Mouse (Mus musculus) kidney, embryonic 16.5 days (tissue): ENCODE measurements around the gene Apeh. TPM values are rescaled to one million over a fixed set of nuclear protein-coding genes. Genes with fewer than 3 reads are reported as not detected.

Experiments used
- ATAC-seq: fragments of 200-750 bp; cut with Nextera tagmentation; 2 replicates; pipeline ENCODE4 v1.8.0; 2017; ENCODE audit warnings: moderate TSS enrichment; ENCODE audit not compliant: low FRiP score, low TSS enrichment
- H3K27ac ChIP-seq: fragments of 300-500 bp; sonication (generic); 2 replicates; pipeline ENCODE4 v1.5.1; 2014; ENCODE audit warnings: low read length
- H3K27me3 ChIP-seq: fragments of 300-500 bp; sonication (generic); 2 replicates; pipeline ENCODE4 v1.6.1; 2014; ENCODE audit warnings: low read length, control low read depth, mixed read lengths; ENCODE audit not compliant: insufficient read depth
- H3K36me3 ChIP-seq: fragments of 300-500 bp; sonication (generic); 2 replicates; pipeline ENCODE4 v1.6.1; 2014; ENCODE audit warnings: low read length, control low read depth, mixed read lengths; ENCODE audit not compliant: insufficient read depth
- H3K4me1 ChIP-seq: fragments of 300-500 bp; sonication (generic); 2 replicates; pipeline ENCODE4 v1.6.1; 2014; ENCODE audit warnings: low read length, control low read depth, mixed read lengths; ENCODE audit not compliant: insufficient read depth
- H3K4me2 ChIP-seq: fragments of 300-500 bp; sonication (generic); replicated peaks from 2 replicates; pipeline ENCODE4 v1.6.1; 2014; ENCODE audit warnings: low read depth, low read length
- H3K4me3 ChIP-seq: fragments of 300-500 bp; sonication (generic); 2 replicates; pipeline ENCODE4 v1.5.1; 2014; ENCODE audit warnings: mild to moderate bottlenecking, low read length
- H3K9ac ChIP-seq: fragments of 300-500 bp; sonication (generic); replicated peaks from 2 replicates; pipeline ENCODE4 v1.6.1; 2014; ENCODE audit warnings: low read length
- H3K9me3 ChIP-seq: fragments of 300-500 bp; sonication (generic); 2 replicates; pipeline ENCODE4 v1.6.1; 2016; ENCODE audit warnings: low read length, control low read depth
- WGBS: fragments of 180-500 bp; shearing (Covaris S2); extraction: QIAGEN DNeasy Blood & Tissue Kit; methylation state at CpG from one replicate; pipeline ENCODE4 v1.1.7; 2014; 5-methylcytosine and 5-hydroxymethylcytosine counted together
- polyA plus RNA-seq: library from polyadenylated mRNA; unstranded; fragments of >200 nt; fragmentation: Nextera tagmentation; extraction: Ambion mirVana; gene quantifications from 2 replicates; pipeline ENCODE4 v1.2.1, GENCODE M21; 2015

The Apeh gene
- polyA plus RNA-seq, 1 experiment from 2014 or later: 93.0 TPM

DNA sequence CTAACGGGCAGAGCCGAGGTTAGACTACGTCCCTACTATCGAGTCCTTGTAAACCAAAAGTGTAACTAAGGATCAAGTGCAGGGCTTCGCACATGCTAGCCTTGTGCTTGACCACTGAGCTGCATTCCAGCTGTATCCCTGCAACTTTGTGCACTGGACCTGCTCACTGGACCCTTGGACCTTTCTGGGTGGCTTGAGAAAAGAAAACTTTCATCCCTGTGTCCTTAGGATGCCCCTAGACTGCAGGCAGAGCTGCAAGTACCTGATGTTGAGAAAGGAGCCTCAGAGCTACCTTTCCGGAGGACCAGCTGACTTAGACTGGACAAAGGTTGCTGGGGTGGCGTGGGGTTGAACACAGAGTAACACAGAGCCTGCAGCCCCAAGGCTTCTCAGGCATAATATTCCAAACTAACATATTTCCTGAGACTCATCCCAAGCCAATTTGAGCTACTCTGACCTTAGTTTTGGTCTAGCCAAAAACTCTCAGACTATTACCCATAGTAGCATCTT is 3.7 kb downstream of the Apeh start:
- Histone ChIP-seq H3K4me1 (peaks cover 13% of the 10 kb centered on the region), H3K4me3 (no peak overlapping the region), H3K27me3 (no peaks in the 10 kb centered on the region), H3K36me3 (peaks cover 57% of the 10 kb centered on the region), H3K9ac (no peak overlapping the region), H3K27ac (no peak overlapping the region), H3K4me2 (no peak overlapping the region), H3K9me3 (no peaks in the 10 kb centered on the region)
- 92% methylated on average over 7 of the region's 7 CpGs for WGBS
- ATAC-seq: no peak

GRCm38 (mm10) chr9:108085261-108085660 is 9.1 kb downstream of the Apeh start:
- no peaks in the 10 kb centered on the region for H3K9me3 ChIP-seq
- H3K27me3 ChIP-seq: peaks cover 26% of the 10 kb centered on the region
- ATAC-seq: no peak
- peaks cover 47% of the 10 kb centered on the region for H3K36me3 ChIP-seq
- H3K4me2 ChIP-seq: no peak overlapping the region
- no peak overlapping the region for H3K27ac ChIP-seq
- H3K4me3 ChIP-seq: no peak overlapping the region
- H3K9ac ChIP-seq: no peak overlapping the region
- 91% methylated on average over 4 of the region's 4 CpGs for WGBS
- H3K4me1 ChIP-seq: peaks cover 4% of the 10 kb centered on the region; the same call in 1 of the 2 replicates

GRCm38 (mm10) chr9:108083561-108083960 is 10.8 kb downstream of the Apeh start:
- Histone ChIP-seq H3K27me3 (peaks cover 26% of the 10 kb centered on the region), H3K9ac (no peak overlapping the region), H3K4me3 (no peak overlapping the region), H3K4me1 (peaks cover 8% of the 10 kb centered on the region), H3K4me2 (no peak overlapping the region), H3K27ac (no peak overlapping the region), H3K9me3 (no peaks in the 10 kb centered on the region), H3K36me3 (peaks cover 35% of the 10 kb centered on the region)
- 80% methylated on average over 6 of the region's 6 CpGs for WGBS
- no peak for ATAC-seq

DNA sequence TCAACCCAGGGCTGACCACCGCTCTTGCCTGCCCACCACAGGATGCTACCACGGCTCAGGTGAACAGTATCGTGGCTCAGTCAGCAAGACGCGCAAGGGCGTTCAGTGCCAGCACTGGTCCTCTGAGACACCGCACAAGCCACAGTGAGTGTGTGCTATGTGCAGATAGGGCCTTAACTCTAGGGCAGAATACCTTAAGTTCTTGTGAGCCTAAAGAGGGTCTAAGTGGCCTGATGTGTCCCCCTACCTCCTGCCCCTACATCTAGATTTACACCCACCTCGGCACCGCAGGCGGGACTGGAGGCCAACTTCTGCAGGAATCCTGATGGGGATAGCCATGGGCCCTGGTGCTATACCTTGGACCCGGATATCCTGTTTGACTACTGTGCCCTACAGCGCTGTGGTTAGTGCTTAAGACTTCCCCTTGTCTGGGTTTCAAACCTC is 11.4 kb downstream of the Apeh start, which contains the start of gene Rnf123:
Gene Rnf123, minus strand, starts transcription at position 359 of the 444 bp plus-strand sequence.
- H3K27me3 ChIP-seq: peaks cover 26% of the 10 kb centered on the region
- peaks cover 14% of the 10 kb centered on the region for H3K4me1 ChIP-seq
- peak within 1 kb of the TSS; percentile 47 for H3K4me2 ChIP-seq
- H3K36me3 ChIP-seq: peaks cover 30% of the 10 kb centered on the region
- no peaks in the 10 kb centered on the region for H3K9me3 ChIP-seq
- peak within 1 kb of the TSS; percentile 23 for H3K4me3 ChIP-seq
- 31% methylated on average over 12 of the region's 12 CpGs for WGBS
- peak within 1 kb of the TSS; percentile 49 for H3K9ac ChIP-seq
- no peak within 1 kb of the TSS for H3K27ac ChIP-seq
- ATAC-seq: no peak

- H3K27me3 ChIP-seq: peaks cover 26% of the 10 kb centered on the region
- ATAC-seq: no peak
- peak overlapping the region; percentile 47 for H3K4me2 ChIP-seq
- no peak overlapping the region for H3K27ac ChIP-seq
- H3K9me3 ChIP-seq: no peaks in the 10 kb centered on the region
- peaks cover 26% of the 10 kb centered on the region for H3K36me3 ChIP-seq
- peaks cover 16% of the 10 kb centered on the region for H3K4me1 ChIP-seq
- peak overlapping the region; percentile 23 for H3K4me3 ChIP-seq
- H3K9ac ChIP-seq: peak overlapping the region; percentile 49
- 5% methylated on average over 19 of the region's 19 CpGs for WGBS
These were observed 11.9 kb downstream of the Apeh start for GRCm38 (mm10) chr9:108082549-108082948.

DNA sequence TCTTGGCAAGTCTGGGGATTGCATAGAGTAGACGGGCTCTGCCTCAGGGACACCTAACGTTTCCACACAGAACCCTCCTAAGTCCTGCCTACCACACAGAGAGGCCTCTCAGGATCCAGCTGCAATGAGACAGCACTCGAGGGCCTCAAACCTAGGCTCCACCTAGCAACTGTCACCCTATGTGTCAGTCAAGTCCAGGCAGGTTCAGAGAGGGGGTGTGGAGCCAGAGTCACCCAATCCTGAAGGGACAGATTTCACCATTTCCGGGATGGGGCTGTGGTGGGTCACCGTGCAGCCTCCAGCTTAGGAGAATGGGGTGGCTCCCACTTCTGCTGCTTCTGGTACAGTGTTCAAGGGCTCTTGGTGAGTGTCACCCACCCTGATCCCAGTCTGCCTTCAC is 14.2 kb downstream of the Apeh start, which contains the start of gene Mst1:
Gene Mst1, plus strand, starts transcription at position 269 of the 400 bp plus-strand sequence.
- Histone ChIP-seq H3K9ac (peak within 1 kb of the TSS; percentile 90), H3K4me3 (peak within 1 kb of the TSS; percentile 78), H3K36me3 (peaks cover 6% of the 10 kb centered on the region), H3K27me3 (peaks cover 26% of the 10 kb centered on the region), H3K9me3 (no peaks in the 10 kb centered on the region), H3K4me1 (peaks cover 16% of the 10 kb centered on the region), H3K27ac (no peak within 1 kb of the TSS), H3K4me2 (peak within 1 kb of the TSS; percentile 78)
- ATAC-seq: no peak
- 82% methylated on average over 5 of the region's 5 CpGs for WGBS

GRCm38 (mm10) chr9:108073141-108073930 is 21.1 kb downstream of the Apeh start:
- Histone ChIP-seq H3K9ac (0 out of 2 replicates have a peak overlapping the region, but pooled peaks have one; percentile 4), H3K27me3 (no peaks in the 10 kb centered on the region), H3K27ac (no peak overlapping the region), H3K9me3 (no peaks in the 10 kb centered on the region), H3K4me1 (peaks cover 5% of the 10 kb centered on the region), H3K4me3 (no peak overlapping the region), H3K4me2 (no peak overlapping the region), H3K36me3 (peaks cover 14% of the 10 kb centered on the region)
- ATAC-seq: no peak
- WGBS: 49% methylated on average over 7 of the region's 7 CpGs

- H3K27me3 ChIP-seq: no peaks in the 10 kb centered on the region
- no peak overlapping the region for H3K27ac ChIP-seq
- 74% methylated on average over 9 of the region's 9 CpGs for WGBS
- ATAC-seq: no peak
- peaks cover 14% of the 10 kb centered on the region for H3K36me3 ChIP-seq
- no peaks in the 10 kb centered on the region for H3K4me1 ChIP-seq
- H3K4me3 ChIP-seq: no peak overlapping the region
- no peak overlapping the region for H3K9ac ChIP-seq
- no peak overlapping the region for H3K4me2 ChIP-seq
- no peaks in the 10 kb centered on the region for H3K9me3 ChIP-seq
These were observed 21.9 kb downstream of the Apeh start for GRCm38 (mm10) chr9:108072481-108072924.

- Histone ChIP-seq H3K27ac (no peak overlapping the region), H3K27me3 (no peaks in the 10 kb centered on the region), H3K9ac (no peak overlapping the region), H3K4me1 (no peaks in the 10 kb centered on the region), H3K4me3 (no peak overlapping the region), H3K36me3 (peaks cover 14% of the 10 kb centered on the region), H3K9me3 (no peaks in the 10 kb centered on the region), H3K4me2 (no peak overlapping the region)
- ATAC-seq: no peak
- 91% methylated on average over 4 of the region's 4 CpGs for WGBS
These were observed 22.6 kb downstream of the Apeh start for GRCm38 (mm10) chr9:108071801-108072200.

DNA sequence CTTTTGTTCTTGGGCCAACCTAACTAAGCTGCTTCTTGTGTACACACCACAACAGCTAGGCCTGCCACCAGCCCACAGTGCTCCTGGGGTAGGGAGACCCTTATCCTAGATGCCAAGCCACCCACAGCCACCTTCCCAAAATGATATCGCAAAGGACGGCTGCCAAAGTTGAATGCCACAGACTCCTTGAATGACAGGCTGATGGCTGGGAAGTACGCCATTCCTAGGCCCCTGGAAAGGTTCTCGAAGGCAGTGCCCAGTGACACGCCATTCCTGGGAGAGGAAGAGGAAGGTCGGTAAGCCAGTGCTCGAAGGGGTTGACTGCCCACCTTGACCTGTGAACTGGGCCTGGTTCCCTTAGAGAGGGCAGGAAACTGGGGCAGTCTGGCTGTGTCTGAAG is 24.9 kb downstream of the Apeh start:
- Histone ChIP-seq H3K9ac (no peak overlapping the region), H3K4me3 (no peak overlapping the region), H3K36me3 (peaks cover 14% of the 10 kb centered on the region), H3K4me1 (no peaks in the 10 kb centered on the region), H3K27ac (no peak overlapping the region), H3K4me2 (no peak overlapping the region), H3K9me3 (no peaks in the 10 kb centered on the region), H3K27me3 (no peaks in the 10 kb centered on the region)
- ATAC-seq: no peak
- WGBS: 87% methylated on average over 7 of the region's 7 CpGs
